Mouse (Mus musculus) cerebellum, adult 2 months (tissue): ENCODE measurements at regions not wholly inside any gene's neighbourhood (a gene's known extent, or its start where the extent isn't known, plus 50 kb on each side); places are given as distances from the start of the nearest gene placed in this dataset.

Source experiments
- CTCF ChIP-seq: fragments of 200-500 bp; IDR thresholded peaks from 2 replicates; pipeline ENCODE4 v1.5.1; 2011; ENCODE audit warnings: low read depth, mild to moderate bottlenecking, control low read depth, low read length, moderate library complexity, borderline replicate concordance; ENCODE audit not compliant: insufficient read depth
- POLR2A ChIP-seq: fragments of 200-500 bp; IDR thresholded peaks from 2 replicates; pipeline ENCODE4 v1.6.1; 2011; ENCODE audit warnings: low read length, control low read depth, borderline replicate concordance; ENCODE audit not compliant: insufficient read depth

- TF ChIP-seq POLR2A, result no peak
- no peak for TF ChIP-seq CTCF
These were observed 53.9 kb downstream of the Aym1 start for GRCm38 (mm10) chr5:113410963-113411362.
